Mouse (Mus musculus) adrenal gland, postnatal 14 days (tissue): ENCODE measurements around the gene Arhgap6. TPM values are rescaled to one million over a fixed set of nuclear protein-coding genes. Genes with fewer than 3 reads are reported as not detected.

Experiments
- DNase-seq: peaks from one replicate; pipeline ENCODE4 v3.0.0; 2021; ENCODE audit warnings: mixed read lengths
- total RNA-seq: library from RNA; stranded (reverse); gene quantifications from 2 replicates; pipeline ENCODE4 v1.2.3, GENCODE M21; 2021

The Arhgap6 gene
- total RNA-seq, 1 experiment from 2014 or later, result 2.2 TPM

DNA sequence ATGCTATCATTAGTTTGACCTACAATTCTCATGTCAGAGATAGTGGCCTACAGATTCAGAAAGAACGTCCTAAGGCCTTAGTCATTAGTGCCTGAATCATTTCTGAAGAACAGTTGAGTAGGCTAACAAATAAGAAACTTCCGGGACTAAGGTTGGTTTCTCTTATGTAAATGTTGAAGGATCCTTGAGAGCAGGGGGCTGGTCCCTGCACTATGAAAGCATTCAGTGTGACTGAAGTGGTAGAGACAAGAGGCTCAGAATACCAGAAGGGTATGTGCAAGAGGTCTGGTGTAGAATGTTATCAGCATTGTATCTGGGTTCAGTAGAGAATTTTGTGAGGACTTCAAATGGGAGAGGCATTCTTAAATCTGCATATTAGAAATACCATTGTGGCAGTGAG lies 185.5 kb downstream of the Arhgap6 start:
- no peak for DNase-seq

DNA sequence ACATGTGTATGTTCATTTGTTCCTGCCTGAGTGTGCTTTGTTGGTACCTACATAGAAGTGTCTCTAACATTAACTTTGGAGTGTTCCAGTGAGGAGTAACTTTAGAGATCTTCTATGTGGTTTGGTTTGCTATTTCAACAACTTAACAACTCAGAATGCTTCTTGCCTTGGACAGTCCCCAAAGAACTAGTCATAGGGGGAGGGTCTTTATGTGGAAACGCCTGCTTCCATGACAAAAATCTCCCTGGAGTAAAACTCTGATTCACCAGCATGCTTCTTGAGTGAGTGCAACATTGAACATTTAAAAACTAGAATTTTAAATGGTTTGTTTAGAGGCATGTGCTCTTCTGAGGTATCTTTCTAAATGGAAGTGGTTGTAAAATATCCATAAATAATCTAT lies 212.2 kb downstream of the Arhgap6 start:
- no peak for DNase-seq

DNA sequence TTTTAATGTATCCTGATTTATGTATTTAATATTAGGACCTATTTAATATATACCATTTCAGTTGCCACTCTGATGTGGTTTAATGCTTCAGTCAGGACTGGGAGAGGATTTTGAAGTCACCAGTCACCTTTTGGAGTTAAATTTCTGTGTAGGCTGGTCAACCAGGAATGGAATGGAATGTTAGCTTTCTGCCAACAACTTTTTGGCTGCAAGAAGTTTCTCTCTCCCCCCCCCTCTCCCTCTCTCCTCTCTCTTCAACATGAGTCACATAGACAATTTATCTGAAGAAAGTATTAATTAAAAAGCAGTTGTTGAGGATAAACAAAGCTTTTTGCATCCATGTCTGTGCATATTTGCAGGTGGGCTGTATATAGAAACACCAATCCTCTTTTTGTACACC lies 217.8 kb downstream of the Arhgap6 start:
- DNase-seq, result no peak

DNA sequence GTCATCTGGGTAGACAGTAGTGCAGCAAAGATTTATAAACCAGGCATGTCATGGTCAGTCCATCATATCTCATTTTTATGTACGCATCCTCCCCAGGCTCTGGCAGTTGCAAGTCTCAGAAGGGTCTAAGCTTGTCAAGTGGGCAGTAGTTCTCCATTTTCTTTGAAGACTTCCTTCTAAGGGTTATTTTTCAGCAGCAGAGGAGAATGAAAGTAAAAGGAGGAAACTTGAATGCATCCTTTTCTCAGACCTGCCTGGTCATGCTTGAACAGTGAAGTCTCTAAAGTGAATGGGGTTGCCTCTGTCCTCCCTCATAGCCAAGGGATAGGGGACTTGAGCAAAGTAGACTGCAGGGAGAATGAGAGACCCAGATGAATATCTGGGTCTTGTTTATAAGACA lies 239.5 kb downstream of the Arhgap6 start:
- DNase-seq, result no peak

DNA sequence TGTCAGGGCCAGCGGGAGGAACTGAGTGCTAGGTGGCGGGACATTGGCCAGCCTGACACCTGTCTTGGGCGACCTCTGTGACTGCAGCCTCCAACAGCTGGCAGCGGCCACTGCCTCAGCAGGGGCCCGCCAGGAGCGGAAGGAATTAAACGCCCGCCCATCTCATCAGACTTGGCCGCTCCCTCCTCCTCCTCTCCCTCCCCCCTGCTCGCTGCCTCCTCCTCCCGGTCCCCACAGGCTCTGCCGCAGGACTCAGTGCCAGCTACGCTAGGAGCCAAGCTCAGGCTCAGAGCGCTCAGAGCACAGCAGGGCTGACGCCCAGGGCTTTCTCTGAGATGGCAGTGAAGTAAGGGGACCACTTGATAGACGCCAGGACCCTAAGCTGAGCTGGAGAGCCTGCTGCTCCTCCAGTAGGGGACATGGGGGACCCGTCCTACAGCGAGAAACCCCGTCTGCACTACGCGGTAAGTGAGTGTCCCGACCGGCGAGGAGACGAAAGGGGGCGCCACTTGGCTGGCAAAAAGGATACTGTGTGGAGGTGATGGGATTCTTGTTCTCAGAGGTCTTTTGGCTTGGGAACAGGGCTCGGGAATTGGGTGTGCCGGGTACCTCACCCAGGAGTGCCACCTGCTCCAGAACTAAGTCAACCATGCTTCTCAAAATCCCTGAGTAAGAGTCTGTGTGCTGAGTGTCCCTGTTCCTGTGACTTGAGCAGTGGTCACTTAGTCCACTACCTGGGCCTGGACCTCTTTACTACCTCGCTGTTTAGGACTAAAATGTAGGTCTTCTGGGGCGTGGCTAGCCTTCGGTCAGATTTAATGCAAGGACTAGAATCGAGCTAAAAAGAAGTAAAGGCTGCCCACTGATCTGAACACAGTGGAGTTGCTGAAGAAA lies 241.8 kb downstream of the Arhgap6 start:
- DNase-seq, result peak; percentile 72

DNA sequence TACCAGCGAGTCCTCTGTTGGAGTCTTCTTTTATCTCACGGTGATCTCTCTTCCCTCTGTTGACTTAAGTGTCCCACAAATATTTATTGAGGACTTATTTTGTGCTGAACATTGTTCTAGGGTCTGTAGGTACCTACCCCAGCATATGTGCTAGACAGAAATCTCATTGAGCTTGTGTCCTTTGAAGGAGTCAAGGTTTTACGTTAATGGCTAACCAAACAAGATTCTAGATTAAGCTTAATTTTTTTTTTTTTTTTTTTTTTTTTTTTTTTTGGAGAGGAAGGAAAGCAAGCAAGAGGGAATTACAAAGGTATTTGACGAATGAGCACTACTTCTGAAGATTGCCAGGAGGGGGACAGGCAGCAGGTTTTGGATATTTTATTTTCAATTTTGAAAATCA lies 242.5 kb downstream of the Arhgap6 start:
- DNase-seq, result no peak

DNA sequence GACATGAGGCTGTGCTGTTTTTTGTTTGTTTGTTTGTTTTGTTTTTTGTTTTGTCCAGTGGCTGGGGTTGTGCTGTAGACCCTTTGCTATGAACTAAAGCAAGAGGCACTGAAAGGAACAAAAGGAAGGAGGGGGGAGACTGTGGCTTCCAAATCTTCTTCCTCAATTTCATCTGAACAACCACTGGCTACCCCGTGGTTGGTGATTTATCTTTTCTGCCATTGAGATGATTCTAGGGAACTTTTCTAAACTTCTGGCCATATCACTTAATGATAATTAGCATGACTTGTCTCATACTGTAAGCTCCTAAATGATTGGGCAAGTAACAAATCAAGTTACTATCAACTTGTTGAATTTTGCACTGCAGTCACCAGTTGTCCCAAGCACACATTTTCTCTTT lies 249.0 kb downstream of the Arhgap6 start:
- DNase-seq, result no peak

DNA sequence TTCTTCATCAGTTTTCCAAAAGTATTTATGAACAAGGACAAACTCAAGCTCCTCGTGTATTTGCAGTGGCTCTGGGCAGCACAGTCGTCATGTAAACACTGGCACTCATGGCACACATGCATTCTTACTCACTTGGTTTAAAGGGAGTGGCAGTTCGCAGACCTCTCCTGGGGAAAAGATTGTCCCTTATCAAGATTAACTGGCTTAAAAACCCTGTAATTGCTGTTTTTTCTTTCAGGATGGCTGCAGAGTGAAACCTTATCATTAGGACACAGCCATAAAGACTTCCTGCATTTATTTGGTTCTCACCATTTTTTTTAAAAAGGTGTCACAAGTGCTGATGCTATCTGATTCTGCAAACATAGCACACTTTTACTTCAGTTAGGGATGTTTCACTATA lies 252.7 kb downstream of the Arhgap6 start:
- no peak for DNase-seq

DNA sequence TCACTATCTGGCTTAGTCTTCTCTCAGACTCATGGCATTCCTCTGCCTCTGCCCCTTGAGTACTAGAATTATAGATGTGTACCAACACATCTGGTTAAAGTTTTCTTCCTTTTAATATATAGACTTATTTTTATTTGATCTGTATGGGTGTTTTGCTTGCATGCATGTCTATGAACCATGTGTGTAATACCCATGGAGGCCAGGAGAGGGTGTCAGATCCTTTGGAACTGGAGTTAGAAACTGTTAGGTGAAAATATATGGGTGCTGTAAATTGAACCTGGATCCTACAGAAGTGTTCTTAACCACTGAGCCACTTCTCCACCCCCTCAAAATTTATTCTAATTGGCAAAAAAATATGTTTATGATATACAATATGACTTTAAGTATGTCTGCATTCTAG lies 254.7 kb downstream of the Arhgap6 start:
- no peak for DNase-seq

DNA sequence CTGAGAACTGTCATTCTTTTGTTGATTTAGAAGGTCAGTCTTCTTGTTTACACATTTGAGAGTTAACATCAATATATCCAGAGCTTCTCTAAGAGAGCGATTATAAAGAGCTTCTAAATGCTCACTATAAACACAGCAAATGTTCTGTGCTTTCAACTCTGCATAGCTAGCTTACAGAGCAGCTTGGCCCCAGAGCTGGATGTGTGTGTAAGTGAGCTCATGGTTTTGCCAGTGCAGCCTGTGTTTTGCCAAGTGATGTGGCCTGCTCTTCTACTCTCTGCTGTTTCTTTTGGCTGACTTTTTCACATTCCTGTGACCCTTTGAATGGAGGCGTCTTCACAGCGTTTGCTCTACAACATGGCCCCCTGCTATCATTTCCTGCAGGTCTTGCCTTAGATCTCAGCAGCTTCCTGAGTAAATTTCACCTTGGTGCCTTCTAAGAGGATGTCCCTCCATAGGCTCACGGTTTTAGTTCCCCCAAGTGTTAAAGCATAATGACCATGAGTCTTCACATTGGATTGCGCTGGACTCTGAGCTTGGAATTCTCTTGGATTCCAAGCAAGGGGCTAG lies 259.1 kb downstream of the Arhgap6 start:
- no peak for DNase-seq

DNA sequence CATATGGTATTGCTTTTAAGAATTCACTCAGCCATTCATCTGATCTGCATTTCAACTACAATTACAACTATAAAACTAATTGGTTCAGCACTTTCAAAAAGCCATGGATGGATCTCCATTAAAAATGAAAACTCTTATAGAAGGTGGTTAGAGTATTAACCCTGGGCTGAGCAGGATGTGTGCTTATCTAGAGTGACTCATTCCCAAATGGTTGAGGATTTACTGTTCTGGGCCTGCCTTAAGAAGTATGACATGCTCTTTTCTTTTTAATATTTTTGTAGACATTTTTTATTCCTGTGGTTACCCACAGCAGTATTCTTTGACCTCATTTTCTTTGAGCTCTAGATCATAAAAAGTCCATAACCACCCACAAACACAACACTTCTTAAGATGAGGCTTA lies 267.7 kb downstream of the Arhgap6 start:
- DNase-seq, result no peak

DNA sequence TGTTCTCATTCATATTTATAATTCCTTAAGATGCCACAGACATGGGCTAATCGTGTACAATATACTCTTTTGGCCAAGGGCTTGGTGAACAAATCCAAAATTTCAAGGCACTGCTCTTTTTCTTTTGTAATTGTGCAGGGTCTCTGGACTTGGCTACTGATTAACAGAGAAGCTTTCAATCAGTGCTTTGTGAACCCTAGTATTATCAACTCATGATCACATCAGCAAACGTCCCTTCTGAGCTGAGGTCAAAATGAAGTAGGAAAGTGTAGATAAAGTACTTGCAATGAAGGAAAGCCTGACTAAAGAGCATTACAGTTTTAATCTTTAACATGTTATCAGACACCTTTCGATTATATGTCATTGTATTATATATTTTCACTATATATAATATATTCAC lies 270.4 kb downstream of the Arhgap6 start:
- DNase-seq, result no peak

DNA sequence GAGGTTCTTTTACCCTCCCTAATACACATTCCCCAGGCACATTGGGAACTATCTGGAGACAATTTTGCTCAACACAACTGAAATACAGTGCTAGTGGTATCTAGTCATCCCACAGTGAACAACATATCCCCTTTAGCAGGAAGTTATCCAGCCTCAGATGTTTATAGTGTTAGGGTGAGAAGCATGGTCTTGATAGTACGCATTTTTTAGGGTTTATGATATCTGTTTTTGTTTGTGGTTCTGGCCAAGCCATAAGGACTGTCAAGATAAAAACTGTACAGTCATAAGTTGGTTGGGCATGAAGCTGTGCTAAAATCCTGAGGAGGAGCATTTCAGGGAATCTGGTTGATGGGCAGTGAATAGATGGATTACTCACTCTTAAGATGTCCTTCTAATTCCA lies 271.0 kb downstream of the Arhgap6 start:
- no peak for DNase-seq

DNA sequence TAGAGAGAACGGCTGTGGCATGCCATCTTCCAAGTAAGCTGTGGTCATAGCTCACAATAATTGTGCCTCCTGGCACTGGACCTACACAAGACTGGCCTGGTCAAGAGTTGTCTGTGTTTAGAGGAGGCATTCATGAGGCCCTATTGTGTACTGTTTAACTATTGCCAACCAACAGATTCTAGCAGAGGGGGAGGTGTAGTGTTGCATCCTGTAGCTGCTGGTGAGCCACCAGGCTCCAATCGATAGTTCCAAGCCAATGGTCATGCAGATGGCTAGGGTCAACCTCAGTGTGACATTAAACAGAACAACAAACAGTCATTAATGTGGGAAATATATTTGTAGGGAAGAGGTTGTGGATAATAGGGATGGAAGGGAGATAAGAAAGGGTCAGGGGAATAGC lies 280.1 kb downstream of the Arhgap6 start:
- no peak for DNase-seq

DNA sequence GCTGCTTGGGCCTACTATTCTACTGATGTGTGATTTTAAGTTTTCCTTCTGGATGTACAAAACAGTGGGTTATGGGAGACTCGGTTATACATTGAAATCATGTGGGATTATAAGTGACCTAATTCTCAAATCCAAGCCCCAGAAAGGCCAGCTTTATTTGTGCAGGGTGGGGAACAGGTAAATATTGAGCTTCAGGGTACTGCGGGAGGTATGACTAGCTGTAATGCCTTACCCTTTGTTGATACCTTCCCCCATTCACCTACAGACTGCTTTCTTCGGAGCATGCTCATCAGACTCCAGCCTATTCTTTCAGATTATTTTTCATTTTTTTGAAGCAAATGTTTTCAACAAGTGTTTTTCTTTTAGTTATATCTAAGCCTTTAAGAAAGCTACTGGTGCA lies 286.7 kb downstream of the Arhgap6 start:
- DNase-seq, result no peak

DNA sequence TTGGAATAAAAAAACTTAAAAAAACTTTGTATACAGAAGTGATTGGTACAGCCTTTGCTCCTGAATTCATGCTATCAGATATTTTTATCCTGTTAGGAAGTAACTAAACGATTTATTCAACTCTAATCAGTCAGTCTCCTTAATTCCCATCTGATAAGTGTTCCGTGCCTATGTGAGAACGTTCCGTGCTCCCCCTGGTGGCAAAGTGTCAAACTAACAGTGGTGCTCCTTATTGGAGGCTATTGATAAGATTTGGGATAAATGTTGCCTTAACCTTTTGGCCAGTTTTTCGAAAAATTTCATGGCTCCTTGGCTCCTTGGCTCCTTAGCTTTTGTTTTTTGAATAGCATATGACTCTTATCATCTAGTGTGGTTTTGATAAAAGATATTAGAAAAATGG lies 291.0 kb downstream of the Arhgap6 start:
- peak; percentile 70 for DNase-seq

DNA sequence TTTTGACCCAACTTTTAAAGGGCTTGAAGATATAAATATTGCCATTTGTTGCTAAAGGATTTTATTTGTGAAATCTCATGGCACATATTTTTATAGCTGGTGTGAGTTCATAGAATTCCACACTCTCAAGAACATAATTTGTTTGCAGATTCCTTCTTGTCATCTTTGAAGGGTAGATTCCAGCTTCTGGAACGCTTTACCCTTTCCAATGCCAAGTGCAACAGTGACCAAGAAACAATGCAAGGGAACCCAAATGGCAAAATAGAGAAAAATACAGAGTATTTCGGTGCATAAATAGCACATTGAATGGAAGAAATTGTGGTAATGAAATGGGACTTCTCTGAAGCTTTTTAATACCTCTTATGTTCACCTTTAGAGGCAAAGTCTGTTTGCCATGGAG lies 294.3 kb downstream of the Arhgap6 start:
- DNase-seq, result no peak

DNA sequence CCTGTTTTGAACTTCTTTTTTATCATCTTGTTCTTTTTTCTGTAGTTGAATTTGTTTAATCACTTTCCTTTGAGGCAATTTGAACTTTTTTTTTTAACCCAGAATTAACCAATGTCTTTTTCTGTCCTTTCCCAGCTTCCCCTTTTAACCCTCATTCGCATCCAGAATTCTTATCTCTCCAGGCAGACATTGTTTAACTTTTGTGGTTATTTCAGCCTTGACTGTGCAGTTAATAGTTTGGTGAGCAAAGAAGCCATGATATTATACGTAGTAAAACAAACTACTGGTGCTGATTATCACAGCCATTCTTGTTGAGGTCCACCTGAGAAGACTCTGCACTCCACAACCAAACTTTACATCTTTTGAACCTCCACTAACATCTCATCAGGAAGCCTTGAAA lies 299.7 kb downstream of the Arhgap6 start:
- no peak for DNase-seq

DNA sequence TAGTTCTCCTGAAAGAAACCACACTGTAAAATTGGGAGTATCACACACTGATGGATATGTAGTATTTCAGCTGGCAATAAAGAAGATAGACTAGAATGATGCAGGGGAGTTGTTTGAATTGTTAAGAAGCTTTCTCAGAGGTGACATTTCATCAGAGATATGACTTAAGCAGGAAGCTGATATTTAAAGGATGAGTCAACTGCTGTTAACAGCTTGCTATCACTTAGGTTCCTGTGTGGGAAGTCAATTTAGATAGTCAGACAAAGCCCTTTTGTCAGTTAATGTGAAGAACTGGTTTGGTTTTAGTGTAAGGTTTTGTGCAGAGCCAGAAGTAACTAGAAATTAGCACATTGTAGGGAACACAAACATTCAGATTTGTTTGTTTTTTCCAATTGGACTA lies 300.7 kb downstream of the Arhgap6 start:
- DNase-seq, result no peak

DNA sequence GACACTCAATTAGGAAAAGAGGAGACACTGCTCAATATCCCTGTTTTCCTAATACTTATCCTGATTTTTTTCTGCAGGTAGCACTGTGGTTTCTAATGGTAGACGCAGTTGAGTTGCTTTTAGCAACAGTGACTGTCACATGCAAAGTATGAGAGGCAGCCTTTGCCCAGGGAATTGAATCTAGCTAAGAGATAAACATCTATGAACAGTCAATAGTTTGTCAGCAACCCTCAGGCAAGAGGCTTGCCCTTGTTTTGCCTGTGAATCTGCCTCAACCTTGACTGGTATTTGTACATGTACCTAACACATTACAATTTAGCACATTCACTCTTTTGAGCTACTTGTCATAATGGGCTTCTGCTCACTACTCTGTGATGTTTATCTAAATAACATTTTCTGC lies 307.8 kb downstream of the Arhgap6 start:
- DNase-seq, result no peak

DNA sequence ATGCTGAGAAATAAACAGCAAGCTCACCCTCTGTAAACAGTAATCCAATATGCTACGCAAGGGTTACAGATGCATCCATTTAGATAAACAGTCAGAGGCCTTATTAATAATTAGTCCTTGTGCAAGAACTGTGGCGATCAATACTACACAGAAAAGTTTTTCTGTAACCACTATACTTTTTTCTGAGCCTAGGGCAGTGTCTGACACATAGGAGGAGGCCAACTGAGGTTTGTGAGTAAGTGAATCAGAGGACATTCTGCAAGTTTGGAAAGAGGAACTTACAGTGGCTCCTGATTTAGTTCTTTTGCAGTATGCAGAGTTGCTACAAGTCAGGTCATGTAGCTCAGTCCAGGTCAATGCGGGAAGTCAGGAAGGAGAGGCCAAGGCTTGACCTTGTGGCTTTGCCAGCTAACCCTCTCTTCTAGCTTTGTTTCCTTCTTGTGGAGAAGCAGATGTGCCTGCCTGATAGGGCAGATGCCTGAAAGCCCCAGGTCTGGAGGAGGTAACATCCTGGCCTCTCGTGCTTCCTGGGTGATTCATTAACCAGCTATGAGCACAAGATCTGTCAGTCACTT lies 311.2 kb downstream of the Arhgap6 start:
- peak; percentile 5 for DNase-seq

DNA sequence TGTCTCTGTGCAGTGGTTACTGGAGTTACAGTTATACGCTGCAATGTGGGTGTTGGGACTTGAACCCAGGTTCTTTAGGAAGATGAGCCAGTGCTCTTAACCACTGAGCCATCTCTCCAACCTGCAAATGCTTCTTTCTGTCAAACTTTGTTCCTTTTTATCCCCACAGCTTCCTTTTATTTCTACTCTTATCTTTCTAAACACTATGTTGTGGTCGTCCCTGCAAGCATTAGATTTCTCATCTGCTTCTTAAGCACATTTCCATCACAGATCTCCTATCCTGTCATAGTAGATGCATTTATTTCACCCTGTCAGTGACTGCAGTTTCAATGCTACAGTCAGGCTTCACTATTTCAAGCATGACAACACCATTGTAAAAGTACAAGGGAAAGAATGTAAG lies 312.5 kb downstream of the Arhgap6 start:
- no peak for DNase-seq

DNA sequence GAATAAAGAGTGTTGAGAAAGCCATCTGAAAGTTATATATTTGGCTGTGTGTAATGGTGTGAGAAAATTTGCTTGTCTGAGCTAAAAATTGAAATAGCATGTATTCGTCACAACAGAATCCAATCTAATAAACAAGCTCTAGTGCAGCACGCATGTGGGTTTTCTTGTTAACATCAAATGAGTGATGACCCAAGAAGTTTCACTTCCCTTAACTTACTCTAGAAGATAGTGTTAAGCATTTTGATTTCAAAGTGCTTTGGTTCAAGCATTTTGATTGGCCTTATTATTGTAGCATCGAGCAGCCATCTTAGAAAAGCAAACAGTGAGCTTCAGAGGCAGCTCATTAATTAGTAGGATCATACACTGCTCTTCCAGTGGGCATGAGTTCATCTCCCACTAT lies 315.1 kb downstream of the Arhgap6 start:
- no peak for DNase-seq

DNA sequence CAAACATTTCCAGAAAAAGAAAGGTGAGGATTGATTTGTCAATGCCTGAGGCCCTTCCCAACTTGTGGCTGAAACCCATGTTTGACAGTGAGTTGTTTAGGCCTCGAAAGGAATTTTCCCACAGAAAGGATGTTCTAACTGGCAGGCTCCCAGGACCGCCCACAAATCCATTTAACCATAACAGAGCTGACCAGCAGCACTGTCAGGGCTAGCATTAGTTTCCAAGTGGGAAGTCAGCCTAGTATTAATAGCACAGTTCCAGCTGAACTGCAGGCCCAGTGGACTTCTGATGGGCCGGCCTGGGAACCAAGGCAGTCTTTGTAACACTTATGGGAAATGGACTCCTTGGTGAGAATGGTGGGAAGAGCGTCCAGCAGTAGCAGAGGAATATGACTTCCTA lies 317.8 kb downstream of the Arhgap6 start:
- DNase-seq, result no peak
